9 mouse cellular contexts compared by ENCODE assay signal in genomic region chr2:19430746-19431145, GRCm38 (mm10). TPM values are rescaled to one million over a fixed set of nuclear protein-coding genes. Genes with fewer than 3 reads are reported as not detected.
DNase-seq lines count a peak whose midpoint lies in the region; ATAC-seq and TF ChIP-seq lines count a peak whose summit lies in the region.
"Had no signal": no experiment of that assay in that cellular context is flagged by ENCODE, and none has a peak within 500 bp of the region (broad histone marks: within the 10 kb centered on the region; RNA-seq: fewer than 3 reads in every experiment).

No protein-coding gene starts in this region.

- H3K4me2 ChIP-seq in lung, embryonic 16.5 days (ENCODE audit: low read depth, low read length): no peak overlapping the region
- peak overlapping the region; percentile 35 for H3K4me2 ChIP-seq in limb, embryonic 12.5 days

- H3K4me1 ChIP-seq in lung, embryonic 16.5 days (replicated peaks; ENCODE audit: control insufficient read depth, insufficient read depth, low read length): no peaks in the 10 kb centered on the region; the same call in 1 of the 2 replicates
- H3K4me1 ChIP-seq in limb, embryonic 12.5 days (replicated peaks): peaks cover 13% of the 10 kb centered on the region; the same call in 1 of the 2 replicates
- no peaks in the 10 kb centered on the region for H3K4me1 ChIP-seq in thymus, adult 2 months (replicated peaks; ENCODE audit: control insufficient read depth, insufficient read depth, low read length)

- no peak for ATAC-seq in lung, embryonic 16.5 days (ENCODE audit: low read depth)
- no peak for ATAC-seq in limb, embryonic 12.5 days (ENCODE audit: insufficient number of reproducible peaks, insufficient read depth, low FRiP score, low TSS enrichment, low read depth)

- H3K27ac ChIP-seq in lung, embryonic 16.5 days (ENCODE audit: low read length): no peak overlapping the region
- H3K27ac ChIP-seq in limb, embryonic 12.5 days: no peak overlapping the region
- no peak overlapping the region for H3K27ac ChIP-seq in thymus, adult 2 months (ENCODE audit: control insufficient read depth, insufficient read depth, low read length)

- no peak for TF ChIP-seq POLR2A in thymus, adult 2 months (IDR thresholded peaks at IDR 0.05; ENCODE audit: control insufficient read depth, extremely low read depth, insufficient read depth, low read length, poor library complexity)

- peaks cover 65% of the 10 kb centered on the region for H3K27me3 ChIP-seq in lung, embryonic 16.5 days (ENCODE audit: control insufficient read depth, insufficient read depth, low read depth, low read length)
- peaks cover 86% of the 10 kb centered on the region for H3K27me3 ChIP-seq in limb, embryonic 12.5 days
- H3K27me3 ChIP-seq in thymus, adult 2 months (ENCODE audit: control insufficient read depth, insufficient read depth, low read length): peaks cover 5% of the 10 kb centered on the region; the same call in 1 of the 2 replicates

- H3K36me3 ChIP-seq in lung, embryonic 16.5 days (ENCODE audit: control insufficient read depth, insufficient read depth, low read length): no peaks in the 10 kb centered on the region
- H3K36me3 ChIP-seq in limb, embryonic 12.5 days: no peaks in the 10 kb centered on the region
- no peaks in the 10 kb centered on the region for H3K36me3 ChIP-seq in thymus, adult 2 months (ENCODE audit: control insufficient read depth, insufficient read depth, low read length)

- H3K9me3 ChIP-seq in lung, embryonic 16.5 days (ENCODE audit: control insufficient read depth, low read length): no peaks in the 10 kb centered on the region
- no peaks in the 10 kb centered on the region; the same call in 1 of the 2 replicates for H3K9me3 ChIP-seq in limb, embryonic 12.5 days

- TF ChIP-seq CTCF in thymus, adult 2 months (IDR thresholded peaks at IDR 0.05; ENCODE audit: borderline replicate concordance, control insufficient read depth, extremely low read depth, insufficient read depth, low read length, poor library complexity): no peak

- peak overlapping the region; percentile 12; the same call in 1 of the 2 replicates for H3K4me3 ChIP-seq in lung, embryonic 16.5 days (ENCODE audit: low read length)
- H3K4me3 ChIP-seq in limb, embryonic 12.5 days (replicated peaks): peak overlapping the region; percentile 12; the same call in 1 of the 2 replicates
- H3K4me3 ChIP-seq in thymus, adult 2 months (ENCODE audit: control insufficient read depth, insufficient read depth, low read length): no peak overlapping the region

- WGBS in lung, embryonic 16.5 days: under 1% methylated on average over 33 of the region's 33 CpGs
- WGBS in limb, embryonic 12.5 days: under 1% methylated on average over 33 of the region's 33 CpGs
- 4% methylated on average over 33 of the region's 33 CpGs for WGBS in thymus, adult 2 months

- no peak overlapping the region for H3K9ac ChIP-seq in lung, embryonic 16.5 days (ENCODE audit: low read length)
- H3K9ac ChIP-seq in limb, embryonic 12.5 days (replicated peaks): no peak overlapping the region

- peak; percentile 33 to 45 for DNase-seq in cerebellum, postnatal 14 days
- no peak for DNase-seq in cerebellum, adult 8-10 months
- no peak for DNase-seq in lung, postnatal 36 days
- no peak for DNase-seq in thymus, adult 2 months
- DNase-seq in frontal cortex, adult 2 months (ENCODE audit: extremely low spot score in 1 of 2, low spot score in 1 of 2): no peak
- no peak for DNase-seq in right cerebral cortex, postnatal 10 days (ENCODE audit: low spot score in 2 of 2)

RNA-seq across cellular contexts. Expression of gene Ptf1a, which starts 14.7 kb away (rescaled TPM):
- polyA plus RNA-seq in lung, embryonic 16.5 days (2015; fragmentation: Nextera tagmentation; extraction: Ambion mirVana): not detected in 2 replicates
- polyA plus RNA-seq in limb, embryonic 12.5 days (2016; fragmentation: Nextera tagmentation; extraction: Ambion mirVana): not detected in 2 replicates
- 0.28 and 0.32 TPM in 2 replicates for polyA plus RNA-seq in thymus, adult 2 months (2012; rRNA removed)
- not detected in 2 replicates for polyA plus RNA-seq in frontal cortex, adult 2 months (2012; rRNA removed)
- polyA plus RNA-seq: kidney, embryonic 16.5 days had no signal

RNA-seq across cellular contexts. Expression of gene Msrb2, which starts 59.5 kb away (rescaled TPM):
- polyA plus RNA-seq in lung, embryonic 16.5 days (2015; fragmentation: Nextera tagmentation; extraction: Ambion mirVana): 33.3 and 37.7 TPM in 2 replicates
- 23.5 and 28.9 TPM in 2 replicates for polyA plus RNA-seq in limb, embryonic 12.5 days (2016; fragmentation: Nextera tagmentation; extraction: Ambion mirVana)
- 15.6 and 20.6 TPM in 2 replicates for polyA plus RNA-seq in thymus, adult 2 months (2012; rRNA removed)
- polyA plus RNA-seq in frontal cortex, adult 2 months (2012; rRNA removed): 40.2 and 44.4 TPM in 2 replicates

Comparison
In these comparisons a context has a peak if more than half of its experiments do, and no peak if none do; other contexts are left out.
1. DNase-seq: peak in cerebellum, postnatal 14 days (2 of 2); none in cerebellum, adult 8-10 months (single experiment), lung, postnatal 36 days (single experiment), thymus, adult 2 months (single experiment), frontal cortex, adult 2 months (0 of 2) and right cerebral cortex, postnatal 10 days (0 of 2).